Mouse (Mus musculus) cerebral cortex, adult 2 months (tissue): ENCODE results near the gene Samt2.

Experiments
- WGBS: fragments of 180-500 bp; shearing (Covaris S2); methylation state at CpG from one replicate; pipeline ENCODE4 v1.1.7; 2018; 5-methylcytosine and 5-hydroxymethylcytosine counted together

The Samt2 gene

DNA sequence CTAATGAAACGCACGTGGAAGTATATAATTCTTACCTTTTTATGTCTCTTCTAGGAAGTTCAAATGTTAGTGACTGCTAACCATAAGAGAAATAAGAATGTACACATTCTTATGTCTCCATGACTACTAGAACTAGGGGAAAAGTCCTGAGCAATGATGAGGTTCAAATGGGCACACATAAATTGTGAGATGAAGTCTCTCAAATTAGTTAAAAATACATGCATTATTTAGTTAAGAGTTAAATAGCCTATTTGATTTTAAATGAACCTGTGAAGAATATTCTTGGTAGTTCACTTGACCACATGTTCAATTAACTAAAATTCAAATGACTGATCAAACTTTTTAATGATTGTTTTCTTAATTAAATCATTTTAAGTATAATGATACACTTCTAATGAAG lies at the start of gene Samt2:
TSS of gene Samt2 (minus strand) at position 101 of the 400 bp plus-strand sequence.
- WGBS: 83% methylated on average over 2 of the region's 2 CpGs
